Mouse (Mus musculus) liver, adult 2 months (tissue): ENCODE results near the gene Spata17. TPM values are rescaled to one million over a fixed set of nuclear protein-coding genes. Genes with fewer than 3 reads are reported as not detected.

Experiments used
- DNase-seq: peaks from one replicate; pipeline ENCODE4 v3.0.0-alpha.2; 2011; ENCODE audit warnings: low read depth, low spot score; ENCODE audit errors: extremely low read depth
- H3K27ac ChIP-seq: fragments of 200-500 bp; replicated peaks from 2 replicates; pipeline ENCODE4 v1.5.1; 2012; ENCODE audit warnings: low read depth, mild to moderate bottlenecking, control low read depth, inconsistent platforms, low read length; ENCODE audit not compliant: insufficient read depth
- H3K27me3 ChIP-seq: fragments of 200-500 bp; 2 replicates; pipeline ENCODE4 v1.6.1; 2012; ENCODE audit warnings: mild to moderate bottlenecking, moderate library complexity, low read length, inconsistent platforms; ENCODE audit not compliant: control insufficient read depth, insufficient read depth
- H3K36me3 ChIP-seq: fragments of 200-500 bp; 2 replicates; pipeline ENCODE4 v1.6.1; 2012; ENCODE audit warnings: low read length, inconsistent platforms; ENCODE audit not compliant: control insufficient read depth, insufficient read depth
- H3K4me1 ChIP-seq: fragments of 200-500 bp; 2 replicates; pipeline ENCODE4 v1.6.1; 2011; ENCODE audit warnings: low read length; ENCODE audit not compliant: control insufficient read depth, insufficient read depth
- H3K4me3 ChIP-seq: fragments of 200-500 bp; 2 replicates; pipeline ENCODE4 v1.5.1; 2011; ENCODE audit warnings: low read depth, mild to moderate bottlenecking, control low read depth, low read length, moderate library complexity; ENCODE audit not compliant: insufficient read depth
- H3K79me2 ChIP-seq: fragments of 200-500 bp; 2 replicates; pipeline ENCODE4 v1.6.1; 2012; ENCODE audit warnings: inconsistent platforms, mild to moderate bottlenecking, low read length, moderate library complexity; ENCODE audit not compliant: control insufficient read depth, insufficient read depth
- H3K9ac ChIP-seq: fragments of 200-500 bp; 2 replicates; pipeline ENCODE4 v1.6.1; 2012; ENCODE audit warnings: low read depth, mild to moderate bottlenecking, control low read depth, inconsistent platforms, low read length
- CTCF ChIP-seq: fragments of 200-500 bp; IDR thresholded peaks from 2 replicates; pipeline ENCODE4 v1.5.1; 2011; ENCODE audit warnings: low read depth, low read length, control low read depth
- POLR2A ChIP-seq: fragments of 200-500 bp; IDR thresholded peaks from 2 replicates; pipeline ENCODE4 v1.6.1; 2011; ENCODE audit warnings: low read length, control low read depth; ENCODE audit not compliant: insufficient read depth; ENCODE audit errors: extremely low read depth
- WGBS: fragments of 180-500 bp; shearing (Covaris S2); methylation state at CpG from one replicate; pipeline ENCODE4 v1.1.7; 2018; 5-methylcytosine and 5-hydroxymethylcytosine counted together
- polyA plus RNA-seq: library from polyadenylated mRNA; depleted of rRNA; stranded (reverse); fragments of >200 nt; gene quantifications from 2 replicates; pipeline ENCODE4 v1.2.3, GENCODE M21; 2012
- total RNA-seq: library from RNA; depleted of rRNA; stranded (reverse); fragments of >200 nt; gene quantifications from 2 replicates; pipeline ENCODE4 v1.2.3, GENCODE M21; 2014

The Spata17 gene
- total and polyA plus RNA-seq, 2 experiments: 0.83 TPM; not detected in 1

GRCm38 (mm10) chr1:187101202-187101601, 114.1 kb downstream of the Spata17 start:
- 87% methylated on average over 3 of the region's 3 CpGs for WGBS
- DNase-seq: no peak
- Histone ChIP-seq H3K4me3 (no peak overlapping the region), H3K27me3 (no peaks in the 10 kb centered on the region), H3K36me3 (no peaks in the 10 kb centered on the region), H3K4me1 (no peaks in the 10 kb centered on the region), H3K9ac (no peak overlapping the region), H3K79me2 (no peaks in the 10 kb centered on the region), H3K27ac (no peak overlapping the region)
- TF ChIP-seq POLR2A: no peak
- TF ChIP-seq CTCF: no peak

- 83% methylated on average over 3 of the region's 3 CpGs for WGBS
- H3K9ac ChIP-seq: no peak overlapping the region
These were observed 114.6 kb downstream of the Spata17 start for GRCm38 (mm10) chr1:187100624-187101023.

GRCm38 (mm10) chr1:187098285-187098684, 117.0 kb downstream of the Spata17 start:
- H3K36me3 ChIP-seq: no peaks in the 10 kb centered on the region
- no peak for DNase-seq
- no peak overlapping the region for H3K4me3 ChIP-seq
- no peaks in the 10 kb centered on the region for H3K27me3 ChIP-seq
- no peaks in the 10 kb centered on the region for H3K4me1 ChIP-seq
- TF ChIP-seq CTCF (no peak), POLR2A (no peak)
- no peak overlapping the region for H3K27ac ChIP-seq
- H3K9ac ChIP-seq: no peak overlapping the region
- 67% methylated on average over 6 of the region's 6 CpGs for WGBS
- no peaks in the 10 kb centered on the region for H3K79me2 ChIP-seq

More at GRCm38 (mm10) chr1:187100624-187101023, 114.6 kb downstream of the Spata17 start:
- H3K4me3 ChIP-seq: no peak overlapping the region
- no peaks in the 10 kb centered on the region for H3K79me2 ChIP-seq
- TF ChIP-seq POLR2A: no peak
- no peak for TF ChIP-seq CTCF
- no peak for DNase-seq
- H3K27ac ChIP-seq: no peak overlapping the region
- no peaks in the 10 kb centered on the region for H3K4me1 ChIP-seq
- H3K36me3 ChIP-seq: no peaks in the 10 kb centered on the region
- H3K27me3 ChIP-seq: no peaks in the 10 kb centered on the region

GRCm38 (mm10) chr1:187092546-187092945, 122.7 kb downstream of the Spata17 start:
- DNase-seq: no peak
- Histone ChIP-seq H3K9ac (no peak overlapping the region), H3K36me3 (no peaks in the 10 kb centered on the region), H3K27me3 (no peaks in the 10 kb centered on the region), H3K4me3 (no peak overlapping the region), H3K4me1 (no peaks in the 10 kb centered on the region), H3K27ac (no peak overlapping the region), H3K79me2 (no peaks in the 10 kb centered on the region)
- 89% methylated on average over 14 of the region's 14 CpGs for WGBS
- TF ChIP-seq CTCF: no peak
- no peak for TF ChIP-seq POLR2A

- H3K36me3 ChIP-seq: no peaks in the 10 kb centered on the region
- H3K4me3 ChIP-seq: no peak overlapping the region
- DNase-seq: no peak
- H3K79me2 ChIP-seq: no peaks in the 10 kb centered on the region
- 57% methylated on average over 3 of the region's 3 CpGs for WGBS
- no peak for TF ChIP-seq CTCF
- H3K4me1 ChIP-seq: no peaks in the 10 kb centered on the region
- H3K27ac ChIP-seq: no peak overlapping the region
- no peak overlapping the region for H3K9ac ChIP-seq
- H3K27me3 ChIP-seq: no peaks in the 10 kb centered on the region
These were observed 126.4 kb downstream of the Spata17 start for GRCm38 (mm10) chr1:187088660-187089395.

- Histone ChIP-seq H3K36me3 (no peaks in the 10 kb centered on the region), H3K4me1 (no peaks in the 10 kb centered on the region), H3K27ac (no peak overlapping the region), H3K79me2 (no peaks in the 10 kb centered on the region), H3K27me3 (no peaks in the 10 kb centered on the region), H3K4me3 (no peak overlapping the region), H3K9ac (no peak overlapping the region)
- 75% methylated on average over 6 of the region's 6 CpGs for WGBS
- TF ChIP-seq POLR2A: no peak
- no peak for TF ChIP-seq CTCF
- no peak for DNase-seq
These were observed 129.2 kb downstream of the Spata17 start for GRCm38 (mm10) chr1:187086027-187086426.
